Mouse (Mus musculus) ZHBTc4 (cell line): ENCODE results near the gene Sele.

Experiments
- DNase-seq: peaks from one replicate; pipeline ENCODE4 v3.0.0-alpha.2; 2011; ENCODE audit warnings: low read depth, low spot score

Gene Sele

DNA sequence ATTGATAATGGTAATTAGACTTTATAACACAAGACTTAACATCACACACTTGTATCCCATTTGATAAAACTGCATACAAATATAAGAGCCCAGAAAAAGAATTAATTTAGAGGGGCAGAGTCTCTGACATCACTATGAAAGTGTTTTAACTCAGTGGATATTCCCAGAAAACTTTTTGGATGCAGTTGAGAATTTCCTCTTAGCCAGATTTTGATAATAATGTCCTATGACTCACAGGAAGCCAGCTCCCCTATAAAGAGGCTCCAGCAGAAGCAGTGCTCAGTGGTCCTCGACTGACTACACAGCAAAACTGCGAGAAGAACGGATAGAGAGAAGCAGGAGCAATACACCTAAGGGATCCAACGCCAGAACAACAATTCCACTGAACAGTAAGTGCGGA lies at the start of gene Sele:
Gene Sele, plus strand, starts transcription at position 301 of the 400 bp plus-strand sequence.
- no peak for DNase-seq

DNA sequence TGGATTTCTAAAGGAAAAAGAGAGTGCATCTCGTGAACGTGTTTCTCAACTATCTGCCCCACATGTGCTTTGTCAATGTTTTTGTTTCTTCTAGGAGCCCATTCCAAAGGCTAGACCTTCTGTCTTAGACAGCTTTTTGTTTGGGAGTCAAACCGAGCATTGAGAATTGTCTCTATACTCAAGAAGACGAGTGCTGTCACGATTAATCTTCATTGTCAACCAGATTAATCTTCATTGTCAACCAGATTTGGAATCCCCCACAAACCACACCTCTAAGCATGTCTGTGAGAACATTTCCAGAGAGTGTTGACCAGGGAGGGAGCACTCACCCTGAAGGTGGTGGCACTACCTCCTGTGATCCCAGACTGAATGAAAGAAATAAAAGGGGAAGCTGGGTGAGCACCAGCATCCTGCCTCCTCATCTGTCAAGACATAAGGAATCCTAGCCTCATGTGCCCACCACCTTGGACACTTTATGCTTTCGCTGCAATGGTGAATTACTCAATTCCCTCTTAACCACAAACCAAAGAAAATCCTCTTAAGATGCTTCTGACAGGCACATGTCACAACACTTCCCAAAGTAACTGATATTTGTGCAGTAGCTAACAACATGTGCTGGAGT lies 46.1 kb upstream of the Sele start:
- DNase-seq = peak; percentile 68

- peak; percentile 69 for DNase-seq
Observed at GRCm38 (mm10) chr1:164004311-164004710, 43.7 kb upstream of the Sele start.

GRCm38 (mm10) chr1:164009235-164009634 lies 38.8 kb upstream of the Sele start:
- peak; percentile 62 for DNase-seq

- no peak for DNase-seq
Observed at GRCm38 (mm10) chr1:164014616-164015015, 33.4 kb upstream of the Sele start.

GRCm38 (mm10) chr1:164018221-164018896 lies 29.7 kb upstream of the Sele start:
- peak; percentile 53 for DNase-seq

- DNase-seq = peak; percentile 70
Observed at GRCm38 (mm10) chr1:164019789-164020188, 28.2 kb upstream of the Sele start.

GRCm38 (mm10) chr1:164020746-164021145 lies 27.3 kb upstream of the Sele start:
- DNase-seq = peak; percentile 78

GRCm38 (mm10) chr1:164022106-164022505 lies 25.9 kb upstream of the Sele start:
- DNase-seq = peak; percentile 53

- no peak for DNase-seq
Observed at GRCm38 (mm10) chr1:164025685-164026084, 22.3 kb upstream of the Sele start.

GRCm38 (mm10) chr1:164027416-164027815 lies 20.6 kb upstream of the Sele start:
- peak; percentile 60 for DNase-seq

DNA sequence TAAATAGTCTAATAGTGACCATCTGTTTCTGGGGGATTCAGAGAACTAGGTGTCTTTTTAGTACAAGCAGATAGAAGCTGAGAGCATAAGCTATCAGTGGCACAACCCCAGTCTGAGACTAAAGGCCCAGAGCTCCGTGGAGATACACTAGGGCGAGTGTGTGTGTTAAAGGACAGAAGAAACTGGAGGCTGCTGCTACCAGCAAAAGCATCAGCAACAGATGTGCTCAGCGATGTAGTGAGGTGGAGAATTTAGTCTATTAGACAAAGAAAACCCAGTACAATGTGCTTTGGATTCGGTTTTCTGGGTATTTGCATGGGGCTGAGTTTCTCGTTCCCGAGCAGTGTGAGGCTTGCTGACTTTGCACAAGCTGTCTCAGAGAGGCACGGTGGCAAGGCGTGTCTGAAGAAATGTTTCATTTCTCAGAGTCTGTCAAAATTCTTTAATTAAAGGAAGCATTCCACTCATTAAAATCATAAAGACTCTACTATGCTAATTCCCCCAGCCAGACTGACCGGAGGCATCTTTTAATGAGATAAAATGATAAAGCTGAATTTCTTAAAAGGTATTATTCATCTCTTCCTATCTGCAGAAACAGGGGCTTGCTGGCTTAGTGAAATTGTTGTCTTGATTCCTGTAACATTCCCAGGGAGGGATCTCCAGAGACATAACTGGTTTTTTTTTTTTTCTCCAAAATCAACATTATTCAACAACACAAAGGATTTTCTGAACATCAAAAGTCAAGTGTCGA lies 7.5 kb upstream of the Sele start:
- no peak for DNase-seq

GRCm38 (mm10) chr1:164043549-164043948 lies 4.5 kb upstream of the Sele start:
- DNase-seq = no peak

DNA sequence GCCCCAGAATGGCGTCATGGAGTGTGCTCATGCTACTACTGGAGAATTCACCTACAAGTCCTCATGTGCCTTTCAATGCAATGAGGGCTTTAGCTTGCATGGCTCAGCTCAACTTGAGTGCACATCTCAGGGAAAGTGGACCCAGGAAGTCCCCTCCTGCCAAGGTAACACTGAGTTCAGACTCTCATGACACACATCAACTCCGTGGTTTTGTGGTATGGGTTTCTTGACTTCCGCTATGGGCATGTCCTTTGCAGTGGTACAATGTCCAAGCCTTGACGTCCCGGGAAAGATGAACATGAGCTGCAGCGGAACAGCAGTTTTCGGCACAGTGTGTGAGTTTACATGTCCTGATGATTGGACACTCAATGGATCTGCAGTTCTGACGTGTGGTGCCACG lies 5.5 kb downstream of the Sele start:
- no peak for DNase-seq

GRCm38 (mm10) chr1:164054800-164055199 lies 6.8 kb downstream of the Sele start:
- peak; percentile 37 for DNase-seq

- no peak for DNase-seq
Observed at GRCm38 (mm10) chr1:164060071-164060470, 12.0 kb downstream of the Sele start.

DNA sequence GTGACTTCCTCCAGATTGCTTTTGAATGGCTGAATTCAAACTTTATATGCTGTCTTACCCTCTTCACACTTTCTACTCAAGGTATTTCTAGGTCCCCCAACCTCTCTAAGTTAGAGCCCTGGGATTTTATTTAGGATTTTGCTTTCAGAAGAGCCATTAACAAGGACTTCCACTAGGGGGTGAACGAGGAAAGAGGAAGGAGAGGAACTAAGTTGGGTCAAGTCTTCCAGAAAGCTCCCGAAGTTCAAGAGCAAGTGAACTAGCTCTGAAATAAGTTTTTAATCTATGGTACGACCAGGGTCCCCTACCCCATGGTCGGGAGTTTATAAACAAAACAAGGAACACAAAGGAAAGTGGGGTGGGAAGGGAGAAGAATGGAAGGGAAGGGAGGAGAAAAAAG lies 13.2 kb downstream of the Sele start:
- DNase-seq = peak; percentile 56

- no peak for DNase-seq
Observed at GRCm38 (mm10) chr1:164061925-164062324, 13.9 kb downstream of the Sele start, which contains the start of gene Sell. TSS of gene Sell (plus strand) at chr1:164061982.

GRCm38 (mm10) chr1:164062856-164063255 lies 14.8 kb downstream of the Sele start:
- DNase-seq = no peak

DNA sequence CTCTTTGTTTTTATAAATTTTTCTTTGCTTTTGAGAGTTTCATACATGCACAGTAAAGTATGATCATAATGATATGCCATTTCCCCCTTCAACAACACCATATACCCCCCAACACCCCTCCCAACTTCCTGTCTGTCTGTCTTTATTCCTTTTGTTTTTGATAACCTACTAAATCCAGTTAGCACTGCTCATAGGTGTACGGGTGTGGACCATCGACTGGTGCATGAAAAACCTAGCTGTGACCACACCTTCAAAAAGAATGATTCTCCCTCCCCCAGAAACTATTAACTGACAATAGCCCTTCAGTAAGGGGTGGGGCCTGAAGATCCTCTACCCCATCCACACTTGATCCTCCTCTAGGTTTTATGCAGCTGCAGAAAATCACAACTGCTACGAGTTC lies 15.7 kb downstream of the Sele start:
- DNase-seq = peak; percentile 33

DNA sequence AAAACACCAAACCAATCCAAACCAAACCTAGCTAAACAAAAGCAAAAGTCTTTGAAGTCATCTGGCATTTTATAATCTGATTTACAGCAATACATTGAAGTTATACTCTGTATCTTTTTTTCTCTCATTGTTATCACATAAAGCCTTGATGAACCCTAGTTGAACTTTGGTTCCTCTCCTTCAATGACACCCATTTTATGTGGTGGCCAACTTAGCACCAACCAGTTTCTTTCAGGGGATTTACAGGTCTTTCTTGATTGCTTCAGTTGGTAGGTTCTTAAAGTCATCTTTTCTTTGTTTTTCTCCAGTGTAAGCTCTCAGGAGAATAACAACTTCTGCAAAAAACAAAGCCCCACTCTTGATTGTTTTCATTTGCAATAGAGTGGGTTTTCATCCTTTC lies 21.2 kb downstream of the Sele start:
- DNase-seq = no peak

DNA sequence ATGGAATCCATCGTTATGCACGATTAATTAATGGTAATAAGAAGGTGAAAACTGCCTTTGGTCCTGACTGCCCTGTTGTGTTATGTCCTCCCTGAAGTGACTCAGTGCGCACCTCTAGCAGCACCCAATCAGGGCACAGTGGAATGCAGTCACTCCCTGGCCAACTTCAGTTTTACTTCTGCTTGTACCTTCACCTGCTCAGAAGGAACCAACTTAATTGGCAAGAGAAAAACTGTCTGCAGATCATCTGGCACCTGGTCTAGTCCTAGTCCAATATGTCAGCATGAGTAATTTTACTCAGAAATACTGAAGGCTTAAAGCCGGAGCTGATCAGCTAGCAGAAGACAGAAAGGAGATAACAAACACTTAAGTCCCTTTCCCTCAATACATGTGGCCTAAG lies 22.4 kb downstream of the Sele start:
- no peak for DNase-seq

- no peak for DNase-seq
Observed at GRCm38 (mm10) chr1:164071111-164071510, 23.1 kb downstream of the Sele start.
